Mouse (Mus musculus) erythroblast, embryonic 14.5 days (primary cell): ENCODE data around the gene Med15. TPM values are rescaled to one million over a fixed set of nuclear protein-coding genes. Genes with fewer than 3 reads are reported as not detected.

Experiments used
- H3K27me3 ChIP-seq: 2 replicates; pipeline ENCODE4 v1.6.1; 2012; ENCODE audit warnings: inconsistent platforms; ENCODE audit not compliant: control insufficient read depth
- H3K36me3 ChIP-seq: 2 replicates; pipeline ENCODE4 v1.6.1; 2012; ENCODE audit warnings: mild to moderate bottlenecking, inconsistent platforms; ENCODE audit not compliant: control insufficient read depth
- H3K4me1 ChIP-seq: 2 replicates; pipeline ENCODE4 v1.6.1; 2012; ENCODE audit warnings: inconsistent platforms; ENCODE audit not compliant: control insufficient read depth
- H3K4me3 ChIP-seq: replicated peaks from 2 replicates; pipeline ENCODE3; 2012; ENCODE audit warnings: moderate library complexity, mild to moderate bottlenecking, inconsistent platforms
- H3K9me3 ChIP-seq: 2 replicates; pipeline ENCODE4 v1.6.1; 2012; ENCODE audit warnings: low read length, inconsistent platforms, mixed read lengths; ENCODE audit not compliant: control insufficient read depth
- GATA1 ChIP-seq: IDR thresholded peaks from 2 replicates; pipeline ENCODE4 v1.6.1; 2012; ENCODE audit warnings: low read length, inconsistent platforms, mixed read lengths
- TAL1 ChIP-seq: IDR thresholded peaks from 3 replicates; pipeline ENCODE4 v1.6.1; 2012; ENCODE audit warnings: low read length, inconsistent platforms, mixed read lengths
- polyA plus RNA-seq: library from polyadenylated mRNA; stranded (reverse); fragments of >175 nt; gene quantifications from 2 replicates; pipeline ENCODE4 v1.2.3, GENCODE M21; 2012

The Med15 gene
- polyA plus RNA-seq, 1 experiment = 7.7 TPM

GRCm38 (mm10) chr16:17665568-17665967, 67.1 kb downstream of the Med15 start:
- peaks cover 82% of the 10 kb centered on the region for H3K36me3 ChIP-seq
- peaks cover 10% of the 10 kb centered on the region for H3K4me1 ChIP-seq
- no peaks in the 10 kb centered on the region for H3K27me3 ChIP-seq
- no peak for TF ChIP-seq GATA1
- TF ChIP-seq TAL1 = no peak
- no peak overlapping the region for H3K4me3 ChIP-seq
- no peaks in the 10 kb centered on the region for H3K9me3 ChIP-seq

GRCm38 (mm10) chr16:17656212-17656871, 76.3 kb downstream of the Med15 start:
- Histone ChIP-seq H3K9me3 (no peaks in the 10 kb centered on the region), H3K4me1 (peaks cover 5% of the 10 kb centered on the region; the same call in 1 of the 2 replicates), H3K36me3 (peaks cover 91% of the 10 kb centered on the region), H3K27me3 (no peaks in the 10 kb centered on the region), H3K4me3 (no peak overlapping the region)
- TF ChIP-seq GATA1 = no peak
- no peak for TF ChIP-seq TAL1

- TF ChIP-seq TAL1 (no peak), GATA1 (no peak)
- Histone ChIP-seq H3K27me3 (no peaks in the 10 kb centered on the region), H3K9me3 (no peaks in the 10 kb centered on the region), H3K4me1 (peaks cover 11% of the 10 kb centered on the region; the same call in 1 of the 2 replicates), H3K36me3 (peaks cover 94% of the 10 kb centered on the region), H3K4me3 (no peak overlapping the region)
Observed at GRCm38 (mm10) chr16:17654188-17654795, 78.4 kb downstream of the Med15 start.

- Histone ChIP-seq H3K4me3 (no peak overlapping the region), H3K9me3 (no peaks in the 10 kb centered on the region), H3K27me3 (no peaks in the 10 kb centered on the region), H3K36me3 (peaks cover 98% of the 10 kb centered on the region), H3K4me1 (peaks cover 14% of the 10 kb centered on the region)
- TF ChIP-seq GATA1 = no peak
- TF ChIP-seq TAL1 = no peak
Observed at GRCm38 (mm10) chr16:17653601-17654000, 79.1 kb downstream of the Med15 start.

- no peaks in the 10 kb centered on the region for H3K27me3 ChIP-seq
- no peak for TF ChIP-seq GATA1
- TF ChIP-seq TAL1 = no peak
- H3K9me3 ChIP-seq = no peaks in the 10 kb centered on the region
- H3K36me3 ChIP-seq = peaks cover 98% of the 10 kb centered on the region
- H3K4me1 ChIP-seq = peaks cover 24% of the 10 kb centered on the region
- H3K4me3 ChIP-seq = no peak overlapping the region
Observed at GRCm38 (mm10) chr16:17652607-17653006, 80.1 kb downstream of the Med15 start.

- Histone ChIP-seq H3K36me3 (peaks cover 84% of the 10 kb centered on the region), H3K4me1 (peaks cover 42% of the 10 kb centered on the region)
- TF ChIP-seq TAL1 = no peak
- TF ChIP-seq GATA1 = no peak
Observed at GRCm38 (mm10) chr16:17650711-17651110, 82.0 kb downstream of the Med15 start.

GRCm38 (mm10) chr16:17649925-17650605, 82.6 kb downstream of the Med15 start:
- Histone ChIP-seq H3K36me3 (peaks cover 81% of the 10 kb centered on the region), H3K4me3 (no peak overlapping the region)

More at GRCm38 (mm10) chr16:17650711-17651110, 82.0 kb downstream of the Med15 start:
- H3K27me3 ChIP-seq = no peaks in the 10 kb centered on the region
- H3K9me3 ChIP-seq = no peaks in the 10 kb centered on the region
- H3K4me3 ChIP-seq = no peak overlapping the region

GRCm38 (mm10) chr16:17647566-17648340, 84.9 kb downstream of the Med15 start:
- TF ChIP-seq GATA1 = no peak
- H3K36me3 ChIP-seq = peaks cover 81% of the 10 kb centered on the region
- peaks cover 53% of the 10 kb centered on the region for H3K4me1 ChIP-seq
- H3K4me3 ChIP-seq = peak overlapping the region; percentile 10
- no peaks in the 10 kb centered on the region for H3K27me3 ChIP-seq
- no peaks in the 10 kb centered on the region for H3K9me3 ChIP-seq

More at GRCm38 (mm10) chr16:17649925-17650605, 82.6 kb downstream of the Med15 start:
- TF ChIP-seq TAL1 (no peak), GATA1 (no peak)
- H3K9me3 ChIP-seq = no peaks in the 10 kb centered on the region
- H3K4me1 ChIP-seq = peaks cover 48% of the 10 kb centered on the region
- no peaks in the 10 kb centered on the region for H3K27me3 ChIP-seq
